Mouse (Mus musculus) layer of hippocampus, postnatal 14 days (tissue): ENCODE data around the gene BC003965. TPM values are rescaled to one million over a fixed set of nuclear protein-coding genes. Genes with fewer than 3 reads are reported as not detected.
A peak's percentile ranks its signal among the peaks of the same experiment; 100 is the strongest.
"Not testable (repeated sequence)": the region's sequence is repeated elsewhere in the genome, so short reads cannot be mapped to it uniquely, and the experiment has no call there.

Experiments used
- DNase-seq, 2 experiments: peaks; one replicate each; pipeline ENCODE4 v3.0.0; 2021 to 2022; ENCODE audit warnings: low spot score in 2 of 2, mixed read lengths in 1 of 2
- total RNA-seq, 2 experiments: library from RNA; stranded (reverse); gene quantifications; 2 replicates each; pipeline ENCODE4 v1.2.3; 2021

The BC003965 gene
- total RNA-seq, 2 experiments from 2014 or later = 17.8 to 19.2 TPM

DNA sequence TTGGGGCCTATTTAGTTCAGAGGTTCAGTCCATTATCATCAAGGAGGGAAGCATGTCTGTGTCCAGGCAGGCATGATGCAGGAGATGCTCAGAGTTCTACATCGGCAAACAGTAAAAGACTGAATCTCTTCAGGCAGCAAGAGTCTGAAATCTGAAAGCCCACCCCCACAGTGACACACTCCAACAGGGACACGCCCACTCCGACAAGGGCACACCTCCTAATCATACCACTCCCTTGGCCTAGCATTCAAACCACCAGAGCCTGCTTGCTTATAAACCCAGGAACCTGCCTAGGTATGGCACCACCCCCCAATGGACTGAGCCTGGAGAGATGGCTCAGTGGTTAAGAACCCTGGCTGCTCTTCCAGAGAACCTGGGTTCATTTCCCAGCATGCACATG lies 31.1 kb downstream of the BC003965 start:
- no peak for DNase-seq

DNA sequence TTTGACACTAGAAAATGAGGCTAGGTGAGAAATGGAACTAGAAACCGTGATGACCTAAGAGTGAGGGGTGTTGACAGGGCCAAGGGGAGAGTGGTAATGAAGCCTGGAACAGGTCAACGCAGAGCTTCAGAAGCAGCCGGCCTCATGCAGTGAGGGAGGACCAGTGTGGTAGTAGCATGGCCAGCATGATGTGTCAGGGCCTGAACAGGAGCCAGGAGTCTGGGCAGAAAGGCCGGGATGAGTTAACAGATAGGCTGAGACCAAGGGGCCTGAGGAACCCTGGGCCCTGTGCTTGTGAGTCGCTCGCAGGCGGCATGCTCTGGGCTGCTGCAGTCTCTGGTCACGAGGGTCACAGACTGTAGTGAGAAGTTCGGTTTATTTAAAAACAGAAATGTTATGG lies 34.6 kb downstream of the BC003965 start:
- no peak for DNase-seq

DNA sequence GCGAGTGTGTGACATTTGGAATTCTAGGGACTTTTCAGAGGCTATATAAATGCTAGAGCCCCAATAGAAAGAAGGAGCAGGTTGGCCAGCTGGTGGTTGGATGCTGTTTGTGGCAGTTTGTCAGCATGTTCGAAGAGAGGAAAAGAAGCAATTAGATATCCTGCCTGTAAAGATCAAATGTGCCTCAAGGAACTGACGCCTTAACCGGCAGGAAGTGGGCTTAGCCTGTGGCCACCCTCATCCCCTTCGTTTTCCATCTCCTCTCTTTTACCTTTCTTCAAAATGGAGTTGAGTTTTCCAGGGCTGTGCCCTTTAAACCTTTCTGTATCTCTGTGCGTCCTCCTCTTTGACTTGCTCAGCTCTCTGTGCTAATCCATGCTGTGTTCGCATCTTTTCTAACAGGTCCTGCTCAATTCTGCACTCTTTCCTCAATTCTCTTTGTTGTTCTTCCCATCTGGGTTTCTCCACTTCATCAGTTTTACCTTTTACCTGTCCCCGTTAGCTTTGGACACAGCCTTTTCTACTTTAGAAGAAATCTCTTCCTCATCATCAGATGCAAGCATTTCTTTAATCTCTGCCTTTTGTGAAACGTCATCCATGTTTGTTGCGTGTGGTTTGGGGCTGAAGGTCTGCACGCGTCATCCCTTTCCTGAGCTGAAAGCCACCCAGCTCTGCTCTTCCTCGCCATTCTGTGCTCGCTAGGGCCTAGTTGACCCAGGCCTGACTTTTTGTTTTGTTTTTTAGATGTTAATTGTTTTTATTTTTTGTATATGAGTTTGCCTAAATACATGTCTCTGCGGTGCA lies 35.3 kb downstream of the BC003965 start:
- DNase-seq = no peak

DNA sequence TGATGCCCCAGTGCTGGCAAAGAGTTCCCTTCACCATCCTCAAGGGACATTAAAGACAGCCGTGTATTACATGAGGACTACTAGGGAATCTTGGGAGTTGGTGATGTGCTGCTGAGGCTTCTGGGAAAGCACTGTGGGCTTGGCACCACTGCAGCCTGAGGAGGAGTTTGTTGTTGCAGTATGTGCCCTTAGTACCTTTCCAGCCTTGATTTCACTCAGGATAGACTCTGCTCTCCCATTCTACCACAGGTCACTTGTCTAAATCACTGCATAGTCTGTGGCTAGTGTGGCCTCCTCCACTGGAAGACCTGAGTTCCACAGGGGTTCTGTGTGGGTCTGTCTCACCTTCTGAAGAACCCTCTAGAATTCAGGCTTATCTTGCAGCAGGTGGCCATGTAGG lies 36.4 kb downstream of the BC003965 start:
- DNase-seq = no peak

DNA sequence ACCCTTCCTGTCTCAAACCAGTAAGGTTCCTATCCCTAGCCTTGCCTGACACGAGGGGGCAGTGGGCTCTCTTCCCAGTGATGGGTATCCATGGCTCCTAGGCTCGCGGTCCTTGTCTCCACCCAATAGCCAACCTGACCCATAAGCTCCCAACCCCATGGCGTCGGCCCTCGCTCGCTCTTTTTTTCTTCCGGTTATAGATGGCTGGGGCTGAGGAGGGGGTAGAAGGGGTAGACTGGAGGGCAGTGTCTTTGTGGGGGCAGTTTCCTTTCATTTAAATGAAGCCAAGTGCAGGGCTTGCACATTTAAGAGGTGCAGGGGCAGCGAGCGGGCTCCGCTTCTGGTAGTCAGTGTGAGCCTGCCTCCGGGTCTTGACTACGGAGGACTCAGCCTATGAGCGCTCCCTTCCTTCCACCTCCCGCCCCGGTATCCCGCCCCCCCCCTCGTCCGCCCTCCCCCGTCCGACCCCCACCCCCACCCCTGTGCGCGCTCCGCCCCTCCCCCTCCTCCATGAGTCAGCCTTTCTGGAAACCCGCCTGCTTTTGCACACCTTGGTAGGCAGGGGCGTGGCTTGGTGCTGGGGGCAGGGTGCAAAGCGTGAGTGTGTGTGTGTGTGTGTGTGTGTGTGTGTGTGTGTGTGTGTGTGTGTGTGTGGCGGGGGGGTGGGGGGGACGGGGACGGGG lies 37.6 kb downstream of the BC003965 start:
- DNase-seq = peak in 1 of 2 experiments; percentile 37

DNA sequence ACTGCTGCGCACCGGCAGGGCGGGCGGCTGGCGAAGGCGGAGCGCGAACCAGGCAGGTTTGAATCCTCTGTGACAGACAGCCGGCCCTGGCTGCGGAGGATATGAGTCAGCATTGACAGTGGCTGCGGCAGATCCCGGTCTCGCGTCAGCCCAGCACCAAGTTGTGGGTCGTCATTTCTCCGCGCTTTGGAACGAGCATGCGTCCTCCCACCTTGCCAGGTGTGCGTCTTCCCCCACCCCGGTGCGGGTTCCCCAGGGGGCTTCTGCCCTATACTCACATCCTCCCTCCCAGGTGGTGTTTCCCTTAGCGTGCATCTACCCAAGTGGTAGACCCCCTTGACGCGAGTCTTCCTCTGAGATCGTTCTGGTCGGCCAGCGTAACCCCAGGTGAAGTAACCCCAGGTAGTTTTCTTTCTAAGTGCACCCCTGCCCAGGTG lies 38.2 kb downstream of the BC003965 start:
- not testable (repeated sequence) for DNase-seq

DNA sequence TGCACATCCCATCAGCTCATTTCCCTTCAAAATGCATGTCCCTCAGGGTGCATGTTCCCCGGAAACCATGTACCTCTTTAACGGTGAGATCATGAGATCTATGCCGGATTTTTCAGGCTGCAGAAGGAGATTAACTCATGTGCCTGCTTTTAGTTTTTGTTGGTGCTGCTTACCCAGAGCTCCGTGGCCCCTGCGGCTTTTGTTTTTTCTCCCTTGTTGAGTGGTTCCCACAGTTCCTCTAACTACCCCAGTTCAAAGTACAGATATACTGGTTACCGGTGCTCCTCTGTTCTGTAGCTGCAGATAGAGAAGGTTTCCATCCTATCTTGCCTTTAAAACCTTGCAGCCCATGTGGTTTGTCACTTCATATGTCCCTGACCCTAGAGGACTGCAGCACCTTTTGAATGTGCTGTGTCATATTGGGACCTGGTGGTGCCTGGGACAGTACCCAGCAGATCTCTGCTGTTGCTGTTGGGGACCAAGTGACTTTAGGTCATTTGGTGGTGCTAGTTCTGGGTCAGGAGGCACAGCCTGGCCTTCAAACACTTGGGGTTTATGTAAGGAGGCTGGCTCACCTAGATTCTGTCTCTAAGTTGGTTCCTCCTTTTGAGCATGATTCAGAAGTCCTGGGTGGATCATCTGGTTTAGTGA lies 38.7 kb downstream of the BC003965 start:
- no peak for DNase-seq

DNA sequence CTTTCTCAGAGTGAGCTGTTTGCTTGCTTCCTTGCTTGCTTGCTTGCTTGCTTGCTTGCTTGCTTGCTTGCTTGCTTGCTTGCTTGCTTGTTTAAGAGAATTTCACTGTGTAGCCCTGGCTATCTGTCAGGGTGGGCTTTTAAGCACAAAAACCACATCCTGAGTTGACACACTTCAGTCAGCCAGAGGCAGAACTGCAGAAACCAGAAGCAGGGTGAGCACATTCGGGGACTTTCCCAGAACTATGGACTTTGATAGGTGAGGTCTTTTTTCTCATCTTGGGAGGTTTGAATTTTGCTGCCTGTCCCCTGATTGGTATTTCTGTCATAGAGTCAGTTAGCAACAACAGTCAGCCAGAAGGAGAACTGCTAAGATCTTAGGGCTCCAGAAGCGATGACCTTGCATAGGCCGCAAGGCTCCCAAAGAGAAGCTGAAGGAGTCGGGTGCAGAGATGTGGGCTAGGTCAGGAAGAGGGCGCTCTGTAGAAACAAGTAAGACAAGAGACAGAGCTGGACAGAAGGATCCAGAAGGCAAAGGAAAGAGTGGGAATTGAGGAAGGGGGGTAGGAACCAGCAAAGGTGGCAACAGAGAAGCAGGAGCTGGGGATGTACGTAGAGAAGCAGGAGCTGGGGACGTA lies 40.4 kb downstream of the BC003965 start:
- no peak for DNase-seq

DNA sequence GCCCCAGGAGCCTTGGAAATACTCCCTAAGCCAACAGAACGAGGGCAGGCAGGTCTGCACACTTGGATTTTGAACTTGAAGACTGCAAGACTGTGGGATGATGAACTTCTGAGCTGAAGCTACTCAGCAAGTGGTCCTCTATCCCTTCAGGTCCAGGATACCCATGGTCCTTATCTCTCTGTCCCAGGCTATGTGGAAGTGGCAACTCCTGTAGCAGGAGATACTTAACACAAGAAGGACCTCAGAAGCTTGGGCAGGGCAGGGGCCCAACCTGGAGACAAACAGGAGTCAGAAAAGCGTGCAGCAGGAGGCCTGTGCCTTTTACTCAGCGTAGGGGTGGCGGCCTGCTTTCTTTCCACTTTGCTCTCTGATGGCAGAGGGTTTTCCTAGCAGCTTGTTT lies 41.3 kb downstream of the BC003965 start:
- DNase-seq = no peak

DNA sequence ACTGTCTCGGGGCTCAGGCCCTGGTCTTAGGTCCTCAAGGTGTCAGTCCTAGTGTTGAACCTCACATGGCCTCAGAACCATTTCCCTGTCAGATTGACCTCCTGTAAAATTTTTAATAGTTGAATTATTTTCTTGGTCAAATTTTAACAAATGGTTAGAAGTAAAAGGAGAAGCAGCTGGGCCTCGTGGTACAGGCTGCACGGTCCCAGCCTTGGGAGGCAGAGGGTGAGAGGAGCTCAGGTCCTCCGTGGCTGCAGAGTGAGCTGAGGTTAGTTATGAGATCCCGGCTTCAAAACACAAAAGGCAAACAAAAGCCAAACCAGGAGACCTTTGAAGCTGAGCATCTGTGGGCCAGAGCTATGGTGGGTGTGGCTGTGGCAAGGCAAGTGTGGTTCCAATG lies 43.6 kb downstream of the BC003965 start:
- DNase-seq = no peak

DNA sequence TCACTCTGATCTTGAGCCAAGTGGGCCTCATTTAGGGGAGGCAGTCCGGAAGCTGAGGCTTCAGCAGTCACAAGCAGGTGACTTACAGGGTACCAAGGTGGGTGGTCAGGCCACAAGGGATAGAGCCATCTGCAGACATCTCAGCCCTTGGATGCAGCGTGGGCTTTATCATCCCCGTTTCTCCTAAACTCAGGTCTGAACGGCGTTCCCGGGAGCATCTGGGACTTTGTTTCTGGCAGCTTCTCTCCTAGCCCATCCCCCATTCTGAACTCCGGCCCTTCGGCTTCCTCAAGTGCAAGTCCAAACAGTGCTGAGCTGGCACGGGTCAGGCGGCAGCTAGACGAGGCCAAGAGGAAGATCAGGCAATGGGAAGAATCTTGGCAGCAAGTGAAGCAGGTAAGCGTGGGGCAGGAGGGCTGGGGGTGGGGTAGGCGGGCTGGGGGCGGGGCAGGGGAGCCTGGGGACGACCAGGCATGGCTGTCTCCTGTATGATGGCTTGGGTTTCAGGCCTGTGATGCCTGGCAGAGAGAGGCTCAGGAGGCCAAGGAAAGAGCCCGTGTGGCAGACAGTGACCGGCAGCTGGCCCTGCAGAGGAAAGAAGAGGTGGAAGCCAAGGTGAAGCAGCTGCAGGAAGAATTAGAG lies 45.8 kb downstream of the BC003965 start:
- not testable (repeated sequence) for DNase-seq

DNA sequence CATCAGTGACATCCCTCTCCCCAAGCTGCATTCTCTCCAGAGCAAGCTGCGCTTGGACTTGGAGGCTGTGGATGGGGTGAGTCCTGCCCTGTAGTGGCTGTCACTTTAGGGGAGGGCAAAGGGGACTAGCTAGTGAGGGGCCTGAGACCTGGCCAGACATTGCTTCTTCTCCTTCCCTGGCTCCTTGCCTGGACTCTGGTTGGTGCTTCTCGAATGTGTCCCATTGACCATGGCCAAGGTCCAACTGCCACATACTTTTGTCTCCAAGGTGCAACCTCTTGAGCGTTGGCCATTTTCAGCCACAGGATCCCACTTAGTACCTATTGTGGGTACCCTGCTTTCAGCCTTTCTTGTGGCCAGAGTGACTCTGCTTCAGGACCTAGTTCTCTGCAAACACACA lies 46.3 kb downstream of the BC003965 start:
- no peak for DNase-seq

DNA sequence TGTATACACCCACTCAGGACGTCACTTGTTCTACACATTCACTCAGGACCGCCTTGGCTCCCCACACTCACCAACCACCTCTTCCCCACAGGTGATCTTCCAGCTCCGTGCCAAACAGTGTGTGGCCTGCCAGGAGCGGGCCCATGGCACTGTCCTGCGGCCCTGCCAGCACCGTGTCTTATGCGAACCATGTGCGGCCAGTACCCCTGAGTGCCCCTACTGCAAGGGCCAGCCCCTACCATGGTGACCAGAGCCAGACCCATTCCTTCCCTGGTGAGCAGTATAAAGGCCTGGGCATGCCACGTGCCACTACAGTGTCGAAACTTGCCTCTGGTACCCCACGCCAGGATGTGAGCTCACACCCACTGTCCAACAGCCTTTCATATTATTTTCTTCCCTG lies 47.3 kb downstream of the BC003965 start:
- DNase-seq = not testable (repeated sequence)

DNA sequence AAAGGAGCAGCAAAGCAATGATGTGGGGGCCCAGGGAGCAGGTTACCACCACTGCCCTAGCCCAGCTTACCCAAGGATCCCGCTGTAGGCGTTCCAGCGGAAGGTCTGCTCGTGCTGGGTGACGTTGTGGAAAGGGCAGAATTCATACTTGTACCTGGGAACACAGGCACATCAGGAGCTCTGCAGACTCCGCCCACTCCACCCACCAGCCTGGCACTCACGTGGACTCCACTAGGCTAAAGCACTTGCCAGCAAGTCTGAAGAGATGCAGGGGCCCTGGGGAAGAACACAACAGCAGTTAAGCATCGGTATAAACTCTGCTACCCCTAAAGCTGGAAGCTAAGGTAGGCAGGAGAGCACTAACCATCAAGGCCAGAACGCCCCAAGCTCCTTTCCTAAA lies 51.3 kb downstream of the BC003965 start:
- DNase-seq = no peak

Other genes with a start within 250 kb of the BC003965 start
- 100 to 1,000 TPM; 312 to 326 TPM for gene Mapk8ip3, start 247.6 kb upstream of the BC003965 start, total RNA-seq
- gene Jpt2, start 223.9 kb upstream of the BC003965 start, total RNA-seq = 10 to 100 TPM; 11.2 TPM
- 10 to 100 TPM; 24.0 to 28.5 TPM for gene Cramp1l, start 168.8 kb upstream of the BC003965 start, total RNA-seq
- gene Ift140, start 168.5 kb upstream of the BC003965 start, total RNA-seq = 10 to 100 TPM; 25.4 to 31.9 TPM
- 10 to 100 TPM; 10.1 to 10.7 TPM for gene Tmem204, start 101.0 kb upstream of the BC003965 start, total RNA-seq
- gene Telo2, start 68.6 kb upstream of the BC003965 start, total RNA-seq = 10 to 100 TPM; 30.1 to 33.4 TPM
- 1 to 10 TPM; 1.4 to 1.6 TPM for gene Ptx4, start 63.8 kb upstream of the BC003965 start, total RNA-seq
- gene Clcn7, start 51.2 kb upstream of the BC003965 start, total RNA-seq = 10 to 100 TPM; 47.3 to 51.1 TPM
- gene Ccdc154, start 22.1 kb upstream of the BC003965 start, total RNA-seq = under 1 TPM in 1 of 2 experiments, not detected in 1; 0.26 TPM
- not detected for gene Gm38655, start 9.1 kb upstream of the BC003965 start, total RNA-seq
- gene Unkl, start 3.8 kb downstream of the BC003965 start, total RNA-seq = 10 to 100 TPM; 33.9 to 37.0 TPM
- gene Gnptg, start 55.6 kb downstream of the BC003965 start, total RNA-seq = 10 to 100 TPM; 64.4 to 71.9 TPM
- 10 to 100 TPM; 25.0 to 26.6 TPM for gene Tsr3, start 55.6 kb downstream of the BC003965 start, total RNA-seq
- 10 to 100 TPM in 1 of 2 experiments, 1 to 10 TPM in 1; 9.7 to 11.3 TPM for gene Baiap3, start 71.8 kb downstream of the BC003965 start, total RNA-seq
- gene Ube2i, start 90.1 kb downstream of the BC003965 start, total RNA-seq = 100 to 1,000 TPM; 208 to 219 TPM
- gene Prss34, start 113.8 kb downstream of the BC003965 start, total RNA-seq = not detected
- gene Prss28, start 124.1 kb downstream of the BC003965 start, total RNA-seq = not detected
- not detected for gene Prss29, start 134.1 kb downstream of the BC003965 start, total RNA-seq
- gene Tpsab1, start 161.0 kb downstream of the BC003965 start, total RNA-seq = not detected
- gene Tpsb2, start 181.8 kb downstream of the BC003965 start, total RNA-seq = 1 to 10 TPM in 1 of 2 experiments, under 1 TPM in 1; 0.36 to 1.8 TPM
- not detected for gene Tpsg1, start 184.7 kb downstream of the BC003965 start, total RNA-seq
- 10 to 100 TPM; 80.9 to 98.4 TPM for gene Cacna1h, start 249.2 kb downstream of the BC003965 start, total RNA-seq